Mouse (Mus musculus) olfactory bulb, adult 2 months (tissue): ENCODE measurements around the gene Krt8. TPM values are rescaled to one million over a fixed set of nuclear protein-coding genes. Genes with fewer than 3 reads are reported as not detected.

Experiments used
- H3K27ac ChIP-seq: fragments of 200-500 bp; 2 replicates; pipeline ENCODE4 v1.5.1; 2012; ENCODE audit warnings: low read depth, low read length; ENCODE audit not compliant: insufficient read depth
- H3K4me1 ChIP-seq: fragments of 200-500 bp; 2 replicates; pipeline ENCODE4 v1.6.1; 2012; ENCODE audit warnings: low read length; ENCODE audit not compliant: control insufficient read depth, insufficient read depth
- H3K4me3 ChIP-seq: fragments of 200-500 bp; 2 replicates; pipeline ENCODE4 v1.5.1; 2012; ENCODE audit warnings: mild to moderate bottlenecking, low read depth, low read length, moderate library complexity; ENCODE audit not compliant: insufficient read depth
- CTCF ChIP-seq: fragments of 200-500 bp; IDR thresholded peaks from 2 replicates; pipeline ENCODE4 v1.5.1; 2012; ENCODE audit warnings: low read depth, mild to moderate bottlenecking, low read length, moderate library complexity; ENCODE audit not compliant: insufficient read depth
- POLR2A ChIP-seq: fragments of 200-500 bp; IDR thresholded peaks from 2 replicates; pipeline ENCODE4 v1.6.1; 2012; ENCODE audit warnings: mild to moderate bottlenecking, low read depth, low read length, moderate library complexity; ENCODE audit not compliant: insufficient read depth
- WGBS: fragments of 180-500 bp; shearing (Covaris S2); methylation state at CpG from one replicate; pipeline ENCODE4 v1.1.7; 2018; 5-methylcytosine and 5-hydroxymethylcytosine counted together
- polyA plus RNA-seq: library from polyadenylated mRNA; stranded (reverse); fragments of >200 nt; gene quantifications from 2 replicates; pipeline ENCODE4 v1.2.4, GENCODE M21; 2012; ENCODE audit warnings: low replicate concordance; ENCODE audit not compliant: missing spikeins, insufficient read depth, insufficient read length

Gene Krt8
- polyA plus RNA-seq, 1 experiment = not detected

DNA sequence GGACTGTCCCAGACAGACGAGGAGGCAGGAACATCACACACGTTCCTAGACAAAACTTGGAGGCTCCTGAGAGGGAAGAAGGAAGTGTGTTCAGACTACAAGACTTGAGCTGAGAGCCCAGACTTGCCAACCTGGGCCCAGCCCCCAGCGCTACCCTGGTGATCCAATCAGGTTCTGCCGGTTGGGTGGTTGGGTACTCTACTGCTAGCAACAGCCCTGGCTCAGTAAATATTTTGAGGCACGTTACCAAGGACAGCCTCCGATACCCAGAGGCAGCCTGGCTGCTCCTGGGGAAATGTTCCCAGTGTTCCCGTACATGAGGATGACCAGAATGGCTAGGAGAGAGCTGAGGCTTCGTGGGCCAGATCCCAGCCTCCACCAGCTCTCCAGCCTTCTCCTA is 37.5 kb downstream of the Krt8 start:
- no peak overlapping the region for H3K27ac ChIP-seq
- WGBS = 86% methylated on average over 8 of the region's 8 CpGs
- no peaks in the 10 kb centered on the region for H3K4me1 ChIP-seq
- TF ChIP-seq CTCF (no peak), POLR2A (no peak)
- no peak overlapping the region for H3K4me3 ChIP-seq

DNA sequence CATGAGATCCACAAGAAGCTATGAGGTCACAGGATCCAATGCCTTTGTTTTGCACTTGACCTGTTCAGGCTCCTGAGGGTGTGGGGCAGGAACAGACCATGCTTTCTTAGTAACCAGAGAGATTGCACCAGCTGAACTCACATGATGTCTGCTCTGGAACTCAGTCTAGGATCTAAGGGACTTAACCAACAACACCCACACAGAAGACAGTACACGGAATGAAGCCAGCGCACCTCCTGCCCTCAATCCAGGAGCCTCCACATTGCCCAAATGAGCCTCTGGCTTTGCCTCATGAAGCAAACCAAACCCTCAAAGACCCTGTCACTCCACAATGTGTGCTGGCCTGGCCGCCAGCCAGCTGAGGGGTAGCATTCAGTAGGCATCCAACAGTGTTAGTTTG is 45.4 kb downstream of the Krt8 start:
- Histone ChIP-seq H3K27ac (no peak overlapping the region), H3K4me1 (no peaks in the 10 kb centered on the region), H3K4me3 (no peak overlapping the region)
- TF ChIP-seq POLR2A = no peak
- no peak for TF ChIP-seq CTCF
- WGBS = 86% methylated on average over 3 of the region's 3 CpGs

DNA sequence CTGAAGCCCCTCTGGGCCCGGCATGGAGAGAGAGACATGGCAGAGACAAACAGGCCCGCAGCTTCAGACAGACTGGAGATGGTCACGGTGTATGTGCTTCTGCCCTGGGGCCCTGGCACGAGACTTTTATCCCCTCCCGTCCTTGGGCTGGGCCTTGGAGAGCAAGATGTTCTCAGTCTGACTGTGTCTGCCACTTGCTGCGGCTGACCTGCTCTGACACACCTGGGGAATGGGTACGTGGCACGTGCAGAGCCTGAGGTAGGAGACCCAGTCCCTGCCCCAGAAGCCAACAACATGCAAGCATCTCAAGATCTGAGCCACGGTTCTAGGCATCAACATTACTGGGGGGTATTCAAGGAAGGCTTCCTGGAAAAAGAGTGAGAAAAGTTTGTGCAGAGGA is 50.1 kb downstream of the Krt8 start, which contains the start of gene Krt78:
Krt78 (minus strand) TSS at position 101 of the 400 bp plus-strand sequence.
- H3K4me1 ChIP-seq = no peaks in the 10 kb centered on the region
- H3K27ac ChIP-seq = no peak within 1 kb of the TSS
- no peak for TF ChIP-seq POLR2A
- TF ChIP-seq CTCF = no peak
- 87% methylated on average over 9 of the region's 9 CpGs for WGBS
- no peak within 1 kb of the TSS for H3K4me3 ChIP-seq

DNA sequence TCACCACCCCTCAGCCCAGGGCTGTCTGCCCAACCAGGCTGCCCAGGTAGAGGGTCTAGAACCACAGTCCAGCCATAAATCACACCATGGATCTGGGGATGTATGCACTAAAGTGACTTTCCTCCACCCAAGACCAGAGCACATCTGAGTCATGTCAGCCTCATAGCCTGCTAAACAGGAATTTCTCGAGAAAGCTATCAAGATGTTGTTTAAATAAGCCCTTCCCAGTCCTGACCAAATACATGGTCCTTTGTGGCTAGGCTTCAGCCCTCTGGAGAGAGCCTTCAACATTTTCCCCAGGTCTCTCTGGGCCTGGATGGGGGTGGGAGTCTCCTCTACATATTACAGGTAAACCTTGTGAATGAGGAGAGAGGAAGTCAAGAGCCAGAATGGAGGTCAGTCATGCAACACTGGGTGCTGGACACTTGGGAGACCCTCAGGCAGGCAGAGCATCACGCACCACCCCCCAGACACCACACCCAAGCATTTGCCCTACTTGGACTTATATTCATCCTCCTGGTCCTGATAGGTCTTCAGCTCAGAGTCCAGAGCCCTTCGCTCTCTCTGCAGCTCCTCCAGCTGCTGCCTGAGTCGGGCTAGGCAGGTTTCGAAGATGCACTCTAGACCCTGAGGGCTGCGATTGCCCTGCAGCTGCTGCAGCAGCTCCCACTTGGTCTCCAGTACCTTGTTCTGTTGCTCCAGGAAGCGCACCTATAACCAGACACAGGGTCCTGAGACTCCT is 51.4 kb downstream of the Krt8 start:
- Histone ChIP-seq H3K4me1 (no peaks in the 10 kb centered on the region), H3K4me3 (no peak overlapping the region), H3K27ac (no peak overlapping the region)
- TF ChIP-seq CTCF = no peak
- TF ChIP-seq POLR2A = no peak
- 95% methylated on average over 7 of the region's 7 CpGs for WGBS

Other genes with a start within 250 kb of the Krt8 start
- gene Krt72, start 218.0 kb downstream of the Krt8 start, polyA plus RNA-seq = not detected in 2 replicates
- gene Krt73, start 202.1 kb downstream of the Krt8 start, polyA plus RNA-seq = not detected in 2 replicates
- not detected in 2 replicates for gene Krt2, start 186.3 kb downstream of the Krt8 start, polyA plus RNA-seq
- not detected in 2 replicates for gene Krt1, start 153.7 kb downstream of the Krt8 start, polyA plus RNA-seq
- gene Krt77, start 134.8 kb downstream of the Krt8 start, polyA plus RNA-seq = not detected in 2 replicates
- gene Krt76, start 111.6 kb downstream of the Krt8 start, polyA plus RNA-seq = not detected in 2 replicates
- not detected in 2 replicates for gene Krt4, start 79.7 kb downstream of the Krt8 start, polyA plus RNA-seq
- not detected in 2 replicates for gene Krt79, start 64.2 kb downstream of the Krt8 start, polyA plus RNA-seq
- gene Krt78, start 50.2 kb downstream of the Krt8 start, polyA plus RNA-seq = not detected in 2 replicates
- gene Krt18, start 23.7 kb upstream of the Krt8 start, polyA plus RNA-seq = not detected in 2 replicates
- 618 TPM in 1 of 2 replicates, not detected in the other for gene Eif4b, start 69.3 kb upstream of the Krt8 start, polyA plus RNA-seq
- not detected in 2 replicates for gene Tns2, start 95.9 kb upstream of the Krt8 start, polyA plus RNA-seq
- not detected in 2 replicates for gene Spryd3, start 131.8 kb upstream of the Krt8 start, polyA plus RNA-seq
- not detected in 2 replicates for gene Igfbp6, start 139.9 kb upstream of the Krt8 start, polyA plus RNA-seq
- not detected in 2 replicates for gene Soat2, start 146.0 kb upstream of the Krt8 start, polyA plus RNA-seq
- 123 TPM in 1 of 2 replicates, not detected in the other for gene Zfp740, start 198.8 kb upstream of the Krt8 start, polyA plus RNA-seq
- gene Csad, start 200.2 kb upstream of the Krt8 start, polyA plus RNA-seq = not detected in 2 replicates
- not detected in 2 replicates for gene Itgb7, start 227.5 kb upstream of the Krt8 start, polyA plus RNA-seq